Mouse (Mus musculus) kidney, embryonic 16.5 days (tissue): ENCODE results near the gene Clta. TPM values are rescaled to one million over a fixed set of nuclear protein-coding genes. Genes with fewer than 3 reads are reported as not detected.
A peak's percentile ranks its signal among the peaks of the same experiment; 100 is the strongest.

Experiments used
- ATAC-seq: fragments of 200-750 bp; cut with Nextera tagmentation; 2 replicates; pipeline ENCODE4 v1.8.0; 2017; ENCODE audit warnings: moderate TSS enrichment; ENCODE audit not compliant: low FRiP score, low TSS enrichment
- H3K27ac ChIP-seq: fragments of 300-500 bp; sonication (generic); 2 replicates; pipeline ENCODE4 v1.5.1; 2014; ENCODE audit warnings: low read length
- H3K27me3 ChIP-seq: fragments of 300-500 bp; sonication (generic); 2 replicates; pipeline ENCODE4 v1.6.1; 2014; ENCODE audit warnings: low read length, control low read depth, mixed read lengths; ENCODE audit not compliant: insufficient read depth
- H3K36me3 ChIP-seq: fragments of 300-500 bp; sonication (generic); 2 replicates; pipeline ENCODE4 v1.6.1; 2014; ENCODE audit warnings: low read length, control low read depth, mixed read lengths; ENCODE audit not compliant: insufficient read depth
- H3K4me1 ChIP-seq: fragments of 300-500 bp; sonication (generic); 2 replicates; pipeline ENCODE4 v1.6.1; 2014; ENCODE audit warnings: low read length, control low read depth, mixed read lengths; ENCODE audit not compliant: insufficient read depth
- H3K4me2 ChIP-seq: fragments of 300-500 bp; sonication (generic); replicated peaks from 2 replicates; pipeline ENCODE4 v1.6.1; 2014; ENCODE audit warnings: low read depth, low read length
- H3K4me3 ChIP-seq: fragments of 300-500 bp; sonication (generic); 2 replicates; pipeline ENCODE4 v1.5.1; 2014; ENCODE audit warnings: mild to moderate bottlenecking, low read length
- H3K9ac ChIP-seq: fragments of 300-500 bp; sonication (generic); replicated peaks from 2 replicates; pipeline ENCODE4 v1.6.1; 2014; ENCODE audit warnings: low read length
- H3K9me3 ChIP-seq: fragments of 300-500 bp; sonication (generic); 2 replicates; pipeline ENCODE4 v1.6.1; 2016; ENCODE audit warnings: low read length, control low read depth
- WGBS: fragments of 180-500 bp; shearing (Covaris S2); extraction: QIAGEN DNeasy Blood & Tissue Kit; methylation state at CpG from one replicate; pipeline ENCODE4 v1.1.7; 2014; 5-methylcytosine and 5-hydroxymethylcytosine counted together
- polyA plus RNA-seq: library from polyadenylated mRNA; unstranded; fragments of >200 nt; fragmentation: Nextera tagmentation; extraction: Ambion mirVana; gene quantifications from 2 replicates; pipeline ENCODE4 v1.2.1, GENCODE M21; 2015

Clta gene
- polyA plus RNA-seq, 1 experiment from 2014 or later: 232 TPM

GRCm38 (mm10) chr4:43979746-43980145 lies 24.5 kb upstream of the Clta start:
- 76% methylated on average over 3 of the region's 3 CpGs for WGBS
- H3K27ac ChIP-seq: peak overlapping the region; percentile 50; the same call in 1 of the 2 replicates
- ATAC-seq: no peak

GRCm38 (mm10) chr4:43980236-43980635 lies 24.0 kb upstream of the Clta start:
- Histone ChIP-seq H3K27ac (no peak overlapping the region), H3K9ac (no peak overlapping the region), H3K4me3 (no peak overlapping the region), H3K36me3 (no peaks in the 10 kb centered on the region), H3K4me2 (no peak overlapping the region), H3K9me3 (no peaks in the 10 kb centered on the region), H3K27me3 (no peaks in the 10 kb centered on the region), H3K4me1 (peaks cover 22% of the 10 kb centered on the region)
- ATAC-seq: no peak
- 75% methylated on average over 4 of the region's 4 CpGs for WGBS

More at GRCm38 (mm10) chr4:43979746-43980145, 24.5 kb upstream of the Clta start:
- H3K4me2 ChIP-seq: no peak overlapping the region
- H3K4me3 ChIP-seq: no peak overlapping the region
- H3K4me1 ChIP-seq: peaks cover 22% of the 10 kb centered on the region
- H3K27me3 ChIP-seq: no peaks in the 10 kb centered on the region
- H3K9ac ChIP-seq: no peak overlapping the region
- no peaks in the 10 kb centered on the region for H3K36me3 ChIP-seq
- no peaks in the 10 kb centered on the region for H3K9me3 ChIP-seq

DNA sequence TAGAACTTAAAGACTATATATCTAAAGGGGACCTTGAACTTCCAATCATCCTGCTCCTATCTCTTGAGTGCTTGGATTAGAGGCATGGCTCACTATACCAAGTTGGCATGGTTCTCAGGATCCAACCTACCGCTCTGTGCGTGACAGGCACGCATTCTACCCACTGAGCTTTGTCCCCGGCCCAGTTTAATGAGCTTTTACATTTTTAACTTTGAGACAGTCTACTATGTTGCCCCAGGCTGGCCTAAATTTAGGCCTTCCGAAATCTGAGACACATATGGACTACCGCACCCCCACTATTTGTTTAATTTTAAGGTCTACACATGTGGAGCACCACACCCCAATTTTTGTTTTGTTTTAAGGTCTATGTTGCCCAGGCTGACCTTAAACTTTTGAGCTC lies 23.4 kb upstream of the Clta start:
- Histone ChIP-seq H3K9me3 (no peaks in the 10 kb centered on the region), H3K4me2 (no peak overlapping the region), H3K27me3 (no peaks in the 10 kb centered on the region), H3K27ac (no peak overlapping the region), H3K4me1 (peaks cover 22% of the 10 kb centered on the region), H3K9ac (no peak overlapping the region), H3K4me3 (no peak overlapping the region), H3K36me3 (no peaks in the 10 kb centered on the region)
- no peak for ATAC-seq
- 95% methylated on average over 6 of the region's 6 CpGs for WGBS

DNA sequence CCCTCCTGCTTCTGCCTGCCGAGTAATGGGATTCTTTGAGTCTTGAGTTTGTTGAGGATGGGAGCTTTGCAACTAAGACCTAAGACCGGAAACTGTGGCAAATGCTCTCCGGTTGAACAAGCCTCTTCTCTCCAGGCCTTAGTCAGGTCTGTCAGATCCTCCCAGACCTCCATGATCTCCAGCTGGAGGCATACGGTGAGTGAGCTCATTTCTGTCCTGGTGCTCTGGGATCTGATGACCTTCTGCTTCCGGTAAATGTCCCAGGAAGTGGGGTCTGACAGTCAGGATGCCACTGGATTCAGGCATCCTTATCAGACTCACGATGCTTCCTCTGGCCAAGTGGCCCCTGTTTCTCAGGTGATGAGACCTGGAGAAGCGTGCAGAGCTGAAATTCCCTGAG lies 23.0 kb upstream of the Clta start:
- H3K4me3 ChIP-seq: no peak overlapping the region
- H3K9me3 ChIP-seq: no peaks in the 10 kb centered on the region
- 87% methylated on average over 7 of the region's 7 CpGs for WGBS
- no peak overlapping the region for H3K9ac ChIP-seq
- H3K36me3 ChIP-seq: no peaks in the 10 kb centered on the region
- no peaks in the 10 kb centered on the region for H3K27me3 ChIP-seq
- H3K4me2 ChIP-seq: no peak overlapping the region
- H3K4me1 ChIP-seq: peaks cover 19% of the 10 kb centered on the region
- no peak for ATAC-seq
- no peak overlapping the region for H3K27ac ChIP-seq

- H3K27me3 ChIP-seq: no peaks in the 10 kb centered on the region
- peak overlapping the region; percentile 40 for H3K4me3 ChIP-seq
- H3K4me2 ChIP-seq: peak overlapping the region; percentile 63
- peaks cover 19% of the 10 kb centered on the region for H3K4me1 ChIP-seq
- no peaks in the 10 kb centered on the region for H3K9me3 ChIP-seq
- no peaks in the 10 kb centered on the region for H3K36me3 ChIP-seq
- no peak overlapping the region for H3K27ac ChIP-seq
- 1% methylated on average over 24 of the region's 24 CpGs for WGBS
- peak overlapping the region; percentile 64 for H3K9ac ChIP-seq
- ATAC-seq: peak; percentile 92
These were observed 22.1 kb upstream of the Clta start for GRCm38 (mm10) chr4:43982053-43982732.

GRCm38 (mm10) chr4:43983181-43983580 lies 21.1 kb upstream of the Clta start, which contains the start of gene Ccin:
Gene Ccin, plus strand, starts transcription at chr4:43983483.
- 77% methylated on average over 11 of the region's 11 CpGs for WGBS
- no peak within 1 kb of the TSS for H3K27ac ChIP-seq
- H3K4me3 ChIP-seq: peak within 1 kb of the TSS; percentile 40
- H3K4me2 ChIP-seq: peak within 1 kb of the TSS; percentile 63
- H3K27me3 ChIP-seq: no peaks in the 10 kb centered on the region
- no peaks in the 10 kb centered on the region for H3K9me3 ChIP-seq
- H3K36me3 ChIP-seq: no peaks in the 10 kb centered on the region
- ATAC-seq: no peak
- H3K9ac ChIP-seq: peak within 1 kb of the TSS; percentile 64
- peaks cover 17% of the 10 kb centered on the region for H3K4me1 ChIP-seq

- Histone ChIP-seq H3K27me3 (no peaks in the 10 kb centered on the region), H3K4me1 (peaks cover 11% of the 10 kb centered on the region), H3K4me2 (no peak overlapping the region), H3K36me3 (no peaks in the 10 kb centered on the region), H3K9me3 (no peaks in the 10 kb centered on the region), H3K9ac (no peak overlapping the region), H3K27ac (no peak overlapping the region), H3K4me3 (no peak overlapping the region)
- ATAC-seq: no peak
- WGBS: 92% methylated on average over 22 of the region's 22 CpGs
These were observed 20.5 kb upstream of the Clta start for GRCm38 (mm10) chr4:43983756-43984155.

GRCm38 (mm10) chr4:43984326-43984725 lies 19.9 kb upstream of the Clta start:
- ATAC-seq: no peak
- Histone ChIP-seq H3K4me1 (peaks cover 5% of the 10 kb centered on the region), H3K27me3 (no peaks in the 10 kb centered on the region), H3K9ac (no peak overlapping the region), H3K4me3 (no peak overlapping the region), H3K27ac (no peak overlapping the region), H3K9me3 (no peaks in the 10 kb centered on the region), H3K4me2 (no peak overlapping the region), H3K36me3 (no peaks in the 10 kb centered on the region)
- WGBS: 96% methylated on average over 19 of the region's 19 CpGs

DNA sequence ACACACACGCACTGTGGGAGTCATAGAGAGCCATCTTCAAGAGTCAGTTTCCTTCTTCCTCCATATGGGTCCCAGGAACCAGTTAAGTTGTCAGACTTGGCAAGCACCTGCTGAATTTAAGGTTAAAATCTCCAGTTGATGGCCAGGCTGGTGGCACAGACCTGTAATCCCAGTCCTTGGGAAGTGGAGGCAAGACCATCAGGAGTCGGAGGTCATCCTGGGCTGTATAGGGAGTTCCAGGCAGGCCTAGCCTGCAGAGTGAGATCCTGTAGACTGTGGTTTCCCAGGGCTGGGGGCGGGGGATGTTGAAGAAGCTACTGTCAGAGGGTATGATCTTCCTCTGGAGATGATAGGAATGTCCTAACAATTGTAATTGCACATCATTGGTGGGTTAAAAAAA lies 15.3 kb upstream of the Clta start:
- ATAC-seq: no peak
- Histone ChIP-seq H3K36me3 (no peaks in the 10 kb centered on the region), H3K4me3 (no peak overlapping the region), H3K9me3 (no peaks in the 10 kb centered on the region), H3K27ac (no peak overlapping the region), H3K4me2 (no peak overlapping the region), H3K4me1 (no peaks in the 10 kb centered on the region), H3K27me3 (no peaks in the 10 kb centered on the region), H3K9ac (no peak overlapping the region)
- WGBS: 94% methylated on average over 3 of the region's 3 CpGs

GRCm38 (mm10) chr4:43993072-43993471 lies 11.2 kb upstream of the Clta start:
- no peak overlapping the region for H3K4me2 ChIP-seq
- no peaks in the 10 kb centered on the region for H3K4me1 ChIP-seq
- no peak overlapping the region for H3K9ac ChIP-seq
- H3K36me3 ChIP-seq: no peaks in the 10 kb centered on the region
- WGBS: 94% methylated on average over 11 of the region's 11 CpGs
- no peak overlapping the region for H3K27ac ChIP-seq
- H3K27me3 ChIP-seq: no peaks in the 10 kb centered on the region
- no peak for ATAC-seq
- no peak overlapping the region for H3K4me3 ChIP-seq
- H3K9me3 ChIP-seq: no peaks in the 10 kb centered on the region
